Mouse (Mus musculus) liver, embryonic 11.5 days (tissue): Measurements from ENCODE around the gene Olfml2a. TPM values are rescaled to one million over a fixed set of nuclear protein-coding genes. Genes with fewer than 3 reads are reported as not detected.

Experiments used
- ATAC-seq: fragments of 200-750 bp; cut with Nextera tagmentation; replicated peaks from 2 replicates; pipeline ENCODE4 v1.8.0; 2017; ENCODE audit warnings: moderate number of reproducible peaks, mild to moderate bottlenecking, moderate TSS enrichment, moderate library complexity; ENCODE audit not compliant: low FRiP score
- DNase-seq: peaks from one replicate; pipeline ENCODE4 v3.0.0-alpha.2; 2017; ENCODE audit warnings: low spot score
- H3K27ac ChIP-seq: fragments of 300-500 bp; sonication (generic); 2 replicates; pipeline ENCODE4 v1.5.1; 2014; ENCODE audit warnings: mild to moderate bottlenecking, low read depth, low read length, control low read depth
- H3K27me3 ChIP-seq: fragments of 300-500 bp; sonication (generic); replicated peaks from 2 replicates; pipeline ENCODE4 v1.6.1; 2014; ENCODE audit warnings: low read length, mixed read lengths; ENCODE audit not compliant: control insufficient read depth, insufficient read depth
- H3K36me3 ChIP-seq: fragments of 300-500 bp; sonication (generic); 2 replicates; pipeline ENCODE4 v1.6.1; 2014; ENCODE audit warnings: mild to moderate bottlenecking, low read length, moderate library complexity, mixed read lengths; ENCODE audit not compliant: control insufficient read depth, insufficient read depth
- H3K4me1 ChIP-seq: fragments of 300-500 bp; sonication (generic); replicated peaks from 2 replicates; pipeline ENCODE4 v1.6.1; 2014; ENCODE audit warnings: low read length, mixed read lengths; ENCODE audit not compliant: control insufficient read depth, insufficient read depth
- H3K4me2 ChIP-seq: fragments of 300-500 bp; sonication (generic); 2 replicates; pipeline ENCODE4 v1.6.1; 2014; ENCODE audit warnings: mild to moderate bottlenecking, control low read depth, moderate library complexity
- H3K4me3 ChIP-seq: fragments of 300-500 bp; sonication (generic); 2 replicates; pipeline ENCODE4 v1.5.1; 2014; ENCODE audit warnings: low read depth, low read length, control low read depth
- H3K9ac ChIP-seq: fragments of 300-500 bp; sonication (generic); 2 replicates; pipeline ENCODE4 v1.6.1; 2014; ENCODE audit warnings: low read depth, low read length, control low read depth
- H3K9me3 ChIP-seq: fragments of 300-500 bp; sonication (generic); 2 replicates; pipeline ENCODE4 v1.6.1; 2016; ENCODE audit warnings: low read length, inconsistent platforms, mixed read lengths; ENCODE audit not compliant: control insufficient read depth
- WGBS: fragments of 180-500 bp; shearing (Covaris S2); extraction: QIAGEN DNeasy Blood & Tissue Kit; methylation state at CpG from one replicate; pipeline ENCODE4 v1.1.7; 2014; 5-methylcytosine and 5-hydroxymethylcytosine counted together
- polyA plus RNA-seq: library from polyadenylated mRNA; unstranded; fragments of >200 nt; fragmentation: Nextera tagmentation; extraction: Ambion mirVana; gene quantifications from 2 replicates; pipeline ENCODE4 v1.2.1, GENCODE M21; 2014

The Olfml2a gene
- polyA plus RNA-seq, 1 experiment from 2014 or later = 0.75 TPM

GRCm38 (mm10) chr2:38921374-38921773, 10.4 kb upstream of the Olfml2a start:
- Histone ChIP-seq H3K4me3 (no peak overlapping the region), H3K4me1 (peaks cover 6% of the 10 kb centered on the region; the same call in 1 of the 2 replicates), H3K9me3 (no peaks in the 10 kb centered on the region), H3K9ac (no peak overlapping the region), H3K36me3 (no peaks in the 10 kb centered on the region), H3K27ac (no peak overlapping the region), H3K4me2 (no peak overlapping the region), H3K27me3 (peaks cover 7% of the 10 kb centered on the region)
- DNase-seq = no peak
- ATAC-seq = no peak
- WGBS = 57% methylated on average over 1 of the region's 1 CpGs

DNA sequence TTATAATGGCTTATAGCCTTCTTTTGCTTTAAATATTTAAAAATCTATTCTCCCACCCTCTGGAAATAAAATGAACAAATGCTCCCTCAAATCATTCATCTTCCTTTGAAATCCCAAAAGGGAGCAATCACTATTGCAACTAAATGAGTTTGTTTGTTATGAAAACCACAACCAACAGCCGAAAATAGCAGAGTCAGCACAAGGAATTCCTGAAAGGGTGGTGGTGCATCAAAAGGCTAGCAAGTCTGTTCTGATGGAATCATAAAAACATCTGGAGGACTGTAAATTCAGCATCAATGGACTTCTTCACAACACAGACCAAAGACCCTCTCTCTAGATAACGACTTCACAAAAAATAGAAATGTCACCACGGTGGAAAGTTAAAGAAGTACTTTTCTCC, 8.3 kb upstream of the Olfml2a start:
- Histone ChIP-seq H3K36me3 (no peaks in the 10 kb centered on the region), H3K4me2 (no peak overlapping the region), H3K4me3 (no peak overlapping the region), H3K27ac (no peak overlapping the region), H3K9me3 (no peaks in the 10 kb centered on the region), H3K27me3 (peaks cover 7% of the 10 kb centered on the region), H3K9ac (no peak overlapping the region), H3K4me1 (peaks cover 6% of the 10 kb centered on the region; the same call in 1 of the 2 replicates)
- ATAC-seq (no peak), DNase-seq (no peak)
- WGBS = 48% methylated on average over 3 of the region's 3 CpGs

DNA sequence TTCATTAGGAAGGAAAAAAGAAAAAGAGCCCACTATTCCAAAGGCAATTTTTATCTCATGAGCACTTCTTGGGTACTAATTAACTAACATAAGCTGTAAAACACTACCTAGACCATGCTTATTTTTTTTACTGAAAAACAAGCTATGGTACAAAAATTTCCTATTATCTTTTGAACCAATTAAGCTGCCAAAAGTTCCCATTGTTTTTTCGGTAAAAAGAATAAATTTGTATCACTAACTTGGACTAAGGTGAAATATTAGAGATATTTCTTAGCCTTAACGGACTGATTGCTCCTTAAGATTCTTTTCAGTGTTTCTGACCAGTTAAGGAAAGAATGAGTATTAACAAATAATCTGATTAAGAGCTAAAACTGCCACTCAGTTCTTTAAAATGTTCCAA, 7.9 kb upstream of the Olfml2a start:
- Histone ChIP-seq H3K4me2 (no peak overlapping the region), H3K4me3 (no peak overlapping the region), H3K4me1 (peaks cover 6% of the 10 kb centered on the region; the same call in 1 of the 2 replicates), H3K36me3 (no peaks in the 10 kb centered on the region), H3K27ac (no peak overlapping the region), H3K27me3 (peaks cover 7% of the 10 kb centered on the region), H3K9me3 (no peaks in the 10 kb centered on the region), H3K9ac (no peak overlapping the region)
- ATAC-seq (no peak), DNase-seq (no peak)
- WGBS = 57% methylated on average over 2 of the region's 2 CpGs

DNA sequence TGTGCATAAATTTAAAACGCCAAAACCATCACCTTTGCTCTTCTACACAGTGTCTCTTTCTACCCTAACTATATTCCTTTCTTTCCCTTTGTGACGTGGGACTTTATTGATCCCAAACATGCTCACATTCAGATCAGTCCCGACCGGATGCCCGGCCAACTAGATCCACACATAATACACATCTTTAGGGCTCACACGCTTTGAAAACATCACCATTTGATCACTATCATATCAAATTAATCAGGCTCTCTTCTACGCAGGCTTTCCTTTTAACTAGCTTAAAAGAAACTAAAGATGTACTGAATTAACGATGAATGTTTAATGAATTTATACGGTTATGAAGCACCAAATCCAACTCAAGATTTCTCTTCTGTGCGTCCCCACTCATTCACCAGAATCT, 7.2 kb upstream of the Olfml2a start:
- ATAC-seq = no peak

DNA sequence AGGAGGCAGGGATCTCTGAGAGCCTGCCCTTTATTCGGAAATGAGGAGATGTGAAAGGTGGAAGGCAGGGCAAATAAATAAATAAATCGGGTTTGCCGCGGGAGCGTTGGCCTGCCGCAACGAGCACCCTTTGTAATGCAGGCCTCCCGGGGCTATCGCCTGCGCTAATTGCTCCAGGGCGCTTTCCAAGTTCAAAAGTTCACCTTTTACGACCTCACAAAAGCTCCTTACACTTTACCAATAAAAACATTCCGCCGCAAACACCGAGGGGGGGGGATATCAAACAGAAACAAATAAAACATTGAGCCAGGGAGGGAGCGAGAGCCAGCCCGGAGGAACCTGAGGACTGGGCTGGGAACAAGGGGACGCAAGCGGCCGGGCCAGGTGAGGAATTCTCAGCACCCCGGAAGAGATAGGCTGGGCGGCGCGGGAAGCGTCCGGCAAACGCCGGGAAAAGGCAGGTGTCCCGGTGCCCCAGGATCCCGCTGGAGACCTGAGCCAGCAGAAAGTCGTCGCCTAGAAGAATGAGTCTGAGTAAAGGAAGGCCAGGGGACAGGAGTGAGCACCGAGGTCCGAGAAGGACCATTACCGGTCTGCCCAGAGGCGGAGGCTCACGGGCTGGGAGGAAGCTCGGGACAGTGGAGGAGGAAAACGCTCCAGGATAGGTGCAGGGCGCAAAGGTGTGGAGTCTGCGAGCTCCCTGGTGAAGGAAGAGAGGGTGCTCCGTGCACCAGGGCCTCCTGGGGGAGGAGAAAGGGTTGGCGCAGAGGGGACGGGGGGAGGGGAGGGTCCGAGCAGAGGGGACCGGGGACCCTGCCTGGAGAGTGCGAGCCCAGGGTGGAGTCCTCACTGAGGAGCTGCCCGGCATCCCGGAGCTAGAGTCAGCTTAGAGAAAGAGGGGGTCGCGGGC, 6.4 kb upstream of the Olfml2a start:
- H3K9ac ChIP-seq = peak overlapping the region; percentile 60
- H3K4me1 ChIP-seq = peaks cover 6% of the 10 kb centered on the region; the same call in 1 of the 2 replicates
- H3K4me2 ChIP-seq = peak overlapping the region; percentile 95
- peaks cover 9% of the 10 kb centered on the region for H3K27me3 ChIP-seq
- no peak overlapping the region for H3K27ac ChIP-seq
- H3K36me3 ChIP-seq = no peaks in the 10 kb centered on the region
- ATAC-seq (peak; percentile 42), DNase-seq (peak; percentile 63)
- WGBS = under 1% methylated on average over 50 of the region's 51 CpGs
- no peaks in the 10 kb centered on the region for H3K9me3 ChIP-seq
- H3K4me3 ChIP-seq = peak overlapping the region; percentile 75

More for the DNA sequence above, 7.2 kb upstream of the Olfml2a start:
- Histone ChIP-seq H3K4me3 (peak overlapping the region; percentile 75; the same call in 1 of the 2 replicates), H3K36me3 (no peaks in the 10 kb centered on the region), H3K27me3 (peaks cover 7% of the 10 kb centered on the region), H3K9ac (no peak overlapping the region), H3K4me2 (peak overlapping the region; percentile 95), H3K27ac (no peak overlapping the region), H3K9me3 (no peaks in the 10 kb centered on the region), H3K4me1 (peaks cover 6% of the 10 kb centered on the region; the same call in 1 of the 2 replicates)
- 17% methylated on average over 10 of the region's 10 CpGs for WGBS
- DNase-seq = no peak

DNA sequence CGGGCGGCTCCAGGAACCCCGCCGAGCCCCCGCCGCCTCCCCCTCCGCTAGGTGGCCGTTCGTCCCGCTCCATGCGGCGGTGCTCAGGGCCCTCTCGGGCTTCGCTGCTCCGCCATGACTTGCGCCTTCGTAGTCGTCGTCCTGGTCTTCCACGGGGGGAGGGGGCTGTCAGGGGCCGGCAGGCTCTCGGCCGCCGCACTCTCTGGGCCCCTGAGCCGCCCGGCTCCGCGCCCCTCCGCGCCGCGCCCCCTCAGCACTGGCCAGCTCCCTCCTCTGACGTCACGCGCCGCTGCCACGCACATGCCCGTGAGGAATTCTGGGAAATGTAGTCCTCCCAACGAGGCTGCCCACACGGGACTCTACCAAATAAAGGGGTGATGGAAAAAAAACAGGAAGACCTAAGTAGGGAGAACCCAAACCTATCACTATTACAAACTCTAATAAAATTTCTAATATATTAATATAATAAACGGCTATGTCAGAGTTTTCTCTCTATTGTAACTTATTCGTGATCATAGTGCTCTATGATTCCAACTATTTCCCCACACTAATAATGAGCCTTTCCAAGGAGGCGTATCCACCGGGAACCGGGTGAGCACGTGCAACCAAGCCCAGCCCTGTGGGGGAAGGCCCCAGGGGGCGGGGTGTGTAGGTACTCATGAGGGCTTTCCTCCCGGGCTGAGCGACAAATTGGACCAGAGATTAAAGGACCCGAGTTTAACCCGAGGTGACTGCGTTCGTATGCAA, 5.5 kb upstream of the Olfml2a start:
- DNase-seq (peak; percentile 93), ATAC-seq (peak; percentile 96)
- Histone ChIP-seq H3K27me3 (peaks cover 14% of the 10 kb centered on the region), H3K9me3 (no peaks in the 10 kb centered on the region), H3K4me1 (peaks cover 6% of the 10 kb centered on the region; the same call in 1 of the 2 replicates), H3K4me2 (peak overlapping the region; percentile 99), H3K4me3 (peak overlapping the region; percentile 75), H3K36me3 (no peaks in the 10 kb centered on the region), H3K27ac (no peak overlapping the region), H3K9ac (peak overlapping the region; percentile 60)
- under 1% methylated on average over 47 of the region's 53 CpGs for WGBS

- peak; percentile 70 for DNase-seq
- Histone ChIP-seq H3K4me2 (peak within 1 kb of the TSS; percentile 99), H3K9me3 (no peaks in the 10 kb centered on the region), H3K27me3 (peaks cover 14% of the 10 kb centered on the region), H3K36me3 (no peaks in the 10 kb centered on the region), H3K27ac (no peak within 1 kb of the TSS), H3K4me3 (peak within 1 kb of the TSS; percentile 56), H3K9ac (peak within 1 kb of the TSS; percentile 48; the same call in 1 of the 2 replicates), H3K4me1 (peaks cover 10% of the 10 kb centered on the region)
- peak; percentile 35 for ATAC-seq
- 8% methylated on average over 19 of the region's 19 CpGs for WGBS
These were observed 4.4 kb upstream of the Olfml2a start, which contains the start of gene Nr6a1 for GRCm38 (mm10) chr2:38927115-38927979. TSS of gene Nr6a1 (minus strand) at chr2:38927688.

DNA sequence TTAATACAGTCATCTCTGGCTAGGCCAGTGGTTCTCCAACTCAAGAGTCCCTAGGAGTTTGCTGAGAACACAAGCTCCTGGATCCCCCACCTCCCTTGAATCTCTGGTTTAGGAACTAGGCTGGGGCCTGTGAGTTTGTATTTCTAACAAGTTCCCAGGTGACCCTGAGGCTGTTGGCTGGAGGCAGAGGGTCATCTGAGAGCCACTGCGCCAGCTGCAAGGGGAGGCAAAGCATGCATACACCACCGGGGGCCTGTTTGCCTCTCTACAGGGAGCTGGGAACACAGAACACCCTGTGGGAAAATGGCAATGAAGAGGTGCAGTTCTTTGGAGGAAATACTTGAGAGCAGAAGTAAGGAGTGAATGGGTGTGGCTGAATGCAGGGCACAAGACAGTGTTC, 1.5 kb upstream of the Olfml2a start:
- H3K9ac ChIP-seq = no peak overlapping the region
- no peak overlapping the region for H3K27ac ChIP-seq
- H3K27me3 ChIP-seq = peaks cover 9% of the 10 kb centered on the region
- peaks cover 6% of the 10 kb centered on the region for H3K4me1 ChIP-seq
- ATAC-seq = no peak
- no peak overlapping the region for H3K4me3 ChIP-seq
- WGBS = 68% methylated on average over 2 of the region's 2 CpGs
- no peaks in the 10 kb centered on the region for H3K9me3 ChIP-seq
- no peak for DNase-seq
- no peak overlapping the region for H3K4me2 ChIP-seq
- H3K36me3 ChIP-seq = no peaks in the 10 kb centered on the region
